Mouse (Mus musculus) A20 (cell line): ENCODE measurements around the gene Tlx1.

ENCODE experiments used
- DNase-seq: peaks from one replicate; pipeline ENCODE4 v3.0.0-alpha.2; 2011; ENCODE audit warnings: low read depth, low spot score

The Tlx1 gene

GRCm38 (mm10) chr19:45150490-45151181 is at the start of gene Tlx1:
Tlx1 (plus strand) TSS chr19:45150680.
- DNase-seq = no peak

GRCm38 (mm10) chr19:45105591-45105990 is 44.9 kb upstream of the Tlx1 start:
- no peak for DNase-seq

- DNase-seq = no peak
Measured at GRCm38 (mm10) chr19:45106689-45107088, 43.8 kb upstream of the Tlx1 start.

- DNase-seq = no peak
Measured at GRCm38 (mm10) chr19:45110681-45111080, 39.8 kb upstream of the Tlx1 start.

GRCm38 (mm10) chr19:45112444-45112843 is 38.0 kb upstream of the Tlx1 start:
- DNase-seq = peak; percentile 39

GRCm38 (mm10) chr19:45113791-45114460 is 36.6 kb upstream of the Tlx1 start:
- DNase-seq = no peak

GRCm38 (mm10) chr19:45114772-45115171 is 35.7 kb upstream of the Tlx1 start:
- DNase-seq = no peak

- DNase-seq = peak; percentile 52
Measured at GRCm38 (mm10) chr19:45116798-45117197, 33.7 kb upstream of the Tlx1 start.

- no peak for DNase-seq
Measured at GRCm38 (mm10) chr19:45131966-45132628, 18.4 kb upstream of the Tlx1 start.

GRCm38 (mm10) chr19:45142531-45142930 is 7.9 kb upstream of the Tlx1 start:
- DNase-seq = no peak

- DNase-seq = no peak
Measured at GRCm38 (mm10) chr19:45143214-45143895, 7.1 kb upstream of the Tlx1 start.

GRCm38 (mm10) chr19:45147071-45147470 is 3.4 kb upstream of the Tlx1 start:
- DNase-seq = no peak

GRCm38 (mm10) chr19:45151361-45152182 is 1.1 kb downstream of the Tlx1 start:
- DNase-seq = no peak

GRCm38 (mm10) chr19:45152183-45152650 is 1.7 kb downstream of the Tlx1 start:
- no peak for DNase-seq

- DNase-seq = no peak
Measured at GRCm38 (mm10) chr19:45153311-45154058, 3.0 kb downstream of the Tlx1 start.

GRCm38 (mm10) chr19:45154059-45154386 is 3.5 kb downstream of the Tlx1 start:
- DNase-seq = no peak

GRCm38 (mm10) chr19:45154521-45154920 is 4.0 kb downstream of the Tlx1 start:
- DNase-seq = no peak

- no peak for DNase-seq
Measured at GRCm38 (mm10) chr19:45155141-45155790, 4.8 kb downstream of the Tlx1 start.

- no peak for DNase-seq
Measured at GRCm38 (mm10) chr19:45155791-45156186, 5.3 kb downstream of the Tlx1 start.

GRCm38 (mm10) chr19:45156381-45156780 is 5.9 kb downstream of the Tlx1 start:
- DNase-seq = no peak
